Mouse (Mus musculus): Measurements from ENCODE around the gene Acad11. TPM values are rescaled to one million over a fixed set of nuclear protein-coding genes. Genes with fewer than 3 reads are reported as not detected.

The Acad11 gene
- total RNA-seq, 1 experiment from 2014 or later: 16.2 TPM

- no peak for ATAC-seq (replicated peaks; ENCODE audit: low read depth, poor library complexity, severe bottlenecking)
These were observed 15.6 kb downstream of the Acad11 start for GRCm38 (mm10) chr9:104078780-104079179.

- peak; percentile 95 for ATAC-seq (replicated peaks; ENCODE audit: low read depth, poor library complexity, severe bottlenecking)
These were observed 16.2 kb downstream of the Acad11 start for GRCm38 (mm10) chr9:104079379-104079778.

- ATAC-seq (replicated peaks; ENCODE audit: low read depth, poor library complexity, severe bottlenecking): no peak
These were observed 16.9 kb downstream of the Acad11 start for GRCm38 (mm10) chr9:104080038-104080437.

- no peak for ATAC-seq (replicated peaks; ENCODE audit: low read depth, poor library complexity, severe bottlenecking)
These were observed 22.7 kb downstream of the Acad11 start for GRCm38 (mm10) chr9:104085730-104086429.

GRCm38 (mm10) chr9:104088555-104088954 lies 25.4 kb downstream of the Acad11 start:
- ATAC-seq (replicated peaks; ENCODE audit: low read depth, poor library complexity, severe bottlenecking): no peak

- no peak for ATAC-seq (replicated peaks; ENCODE audit: low read depth, poor library complexity, severe bottlenecking)
These were observed 29.8 kb downstream of the Acad11 start for GRCm38 (mm10) chr9:104092945-104093344.

GRCm38 (mm10) chr9:104098256-104098655 lies 35.1 kb downstream of the Acad11 start:
- peak; percentile 98 for ATAC-seq (replicated peaks; ENCODE audit: low read depth, poor library complexity, severe bottlenecking)

GRCm38 (mm10) chr9:104099060-104099459 lies 35.9 kb downstream of the Acad11 start:
- no peak for ATAC-seq (replicated peaks; ENCODE audit: low read depth, poor library complexity, severe bottlenecking)

- no peak for ATAC-seq (replicated peaks; ENCODE audit: low read depth, poor library complexity, severe bottlenecking)
These were observed 37.6 kb downstream of the Acad11 start for GRCm38 (mm10) chr9:104100822-104101221.

- ATAC-seq (replicated peaks; ENCODE audit: low read depth, poor library complexity, severe bottlenecking): no peak
These were observed 38.3 kb downstream of the Acad11 start for GRCm38 (mm10) chr9:104101458-104101857.

- no peak for ATAC-seq (replicated peaks; ENCODE audit: low read depth, poor library complexity, severe bottlenecking)
These were observed 39.1 kb downstream of the Acad11 start for GRCm38 (mm10) chr9:104102301-104102700.

- no peak for ATAC-seq (replicated peaks; ENCODE audit: low read depth, poor library complexity, severe bottlenecking)
These were observed 39.7 kb downstream of the Acad11 start for GRCm38 (mm10) chr9:104102901-104103300.

- ATAC-seq (replicated peaks; ENCODE audit: low read depth, poor library complexity, severe bottlenecking): no peak
These were observed 41.8 kb downstream of the Acad11 start for GRCm38 (mm10) chr9:104104986-104105385.

GRCm38 (mm10) chr9:104106930-104107329 lies 43.8 kb downstream of the Acad11 start:
- ATAC-seq (replicated peaks; ENCODE audit: low read depth, poor library complexity, severe bottlenecking): no peak

GRCm38 (mm10) chr9:104107482-104107881 lies 44.3 kb downstream of the Acad11 start:
- ATAC-seq (replicated peaks; ENCODE audit: low read depth, poor library complexity, severe bottlenecking): no peak

- no peak for ATAC-seq (replicated peaks; ENCODE audit: low read depth, poor library complexity, severe bottlenecking)
These were observed 45.5 kb downstream of the Acad11 start for GRCm38 (mm10) chr9:104108571-104109143.

- no peak for ATAC-seq (replicated peaks; ENCODE audit: low read depth, poor library complexity, severe bottlenecking)
These were observed 46.0 kb downstream of the Acad11 start for GRCm38 (mm10) chr9:104109151-104109550.

GRCm38 (mm10) chr9:104123101-104123500 lies 59.9 kb downstream of the Acad11 start:
- ATAC-seq (replicated peaks; ENCODE audit: low read depth, poor library complexity, severe bottlenecking): peak; percentile 56

GRCm38 (mm10) chr9:104123622-104124021 lies 60.4 kb downstream of the Acad11 start:
- ATAC-seq (replicated peaks; ENCODE audit: low read depth, poor library complexity, severe bottlenecking): no peak

GRCm38 (mm10) chr9:104126833-104127232 lies 63.7 kb downstream of the Acad11 start, which contains the start of gene Ackr4:
TSS of gene Ackr4 (minus strand) at chr9:104126933.
- no peak for ATAC-seq (replicated peaks; ENCODE audit: low read depth, poor library complexity, severe bottlenecking)

- ATAC-seq (replicated peaks; ENCODE audit: low read depth, poor library complexity, severe bottlenecking): no peak
These were observed 64.9 kb downstream of the Acad11 start for GRCm38 (mm10) chr9:104128110-104128509.

All from common myeloid progenitor, adult 5-6 weeks (primary cell).